Mouse (Mus musculus) regulatory T cell (primary cell): ENCODE measurements around the gene Iqgap2.

Experiments
- in situ Hi-C: fragments of 300-600 bp; cut with MboI, MseI; formaldehyde crosslinking; loops from one replicate; pipeline ENCODE4 v1.15.1; 2025; ENCODE audit warnings: high pct_unique_total_duplicates

Iqgap2 gene

GRCm38 (mm10) chr13:95623042-95623441 is 268.7 kb downstream of the Iqgap2 start:
- in situ Hi-C loops, result no loop called here

GRCm38 (mm10) chr13:95621563-95621962 is 270.2 kb downstream of the Iqgap2 start:
- in situ Hi-C loops, result no loop called here

- in situ Hi-C loops, result no loop called here
These were observed 272.9 kb downstream of the Iqgap2 start for GRCm38 (mm10) chr13:95618859-95619258.

GRCm38 (mm10) chr13:95618309-95618712 is 273.4 kb downstream of the Iqgap2 start, which contains the start of gene F2r:
Gene F2r (minus strand): TSS chr13:95618487.
- in situ Hi-C loops, result no loop called here

GRCm38 (mm10) chr13:95617671-95618171 is 274.0 kb downstream of the Iqgap2 start:
- in situ Hi-C loops, result no loop called here

- in situ Hi-C loops, result no loop called here
These were observed 274.5 kb downstream of the Iqgap2 start for GRCm38 (mm10) chr13:95617082-95617670.

- in situ Hi-C loops, result no loop called here
These were observed 275.2 kb downstream of the Iqgap2 start for GRCm38 (mm10) chr13:95616512-95616911.

GRCm38 (mm10) chr13:95614757-95615156 is 277.0 kb downstream of the Iqgap2 start:
- in situ Hi-C loops, result no loop called here

GRCm38 (mm10) chr13:95612243-95612642 is 279.5 kb downstream of the Iqgap2 start:
- in situ Hi-C loops, result no loop called here

- in situ Hi-C loops, result no loop called here
These were observed 280.0 kb downstream of the Iqgap2 start for GRCm38 (mm10) chr13:95611752-95612151.

- in situ Hi-C loops, result no loop called here
These were observed 280.7 kb downstream of the Iqgap2 start for GRCm38 (mm10) chr13:95610786-95611562.

GRCm38 (mm10) chr13:95609088-95609420 is 282.7 kb downstream of the Iqgap2 start:
- in situ Hi-C loops, result no loop called here

- in situ Hi-C loops, result no loop called here
These were observed 283.2 kb downstream of the Iqgap2 start for GRCm38 (mm10) chr13:95608416-95609087.

- in situ Hi-C loops, result no loop called here
These were observed 284.7 kb downstream of the Iqgap2 start for GRCm38 (mm10) chr13:95607019-95607418.

- in situ Hi-C loops, result no loop called here
These were observed 287.4 kb downstream of the Iqgap2 start for GRCm38 (mm10) chr13:95604288-95604687.

GRCm38 (mm10) chr13:95599833-95600359 is 291.8 kb downstream of the Iqgap2 start:
- in situ Hi-C loops, result no loop called here

- in situ Hi-C loops, result no loop called here
These were observed 293.3 kb downstream of the Iqgap2 start for GRCm38 (mm10) chr13:95598232-95598920.

- in situ Hi-C loops, result no loop called here
These were observed 294.1 kb downstream of the Iqgap2 start for GRCm38 (mm10) chr13:95597578-95597977.

GRCm38 (mm10) chr13:95596689-95597088 is 295.0 kb downstream of the Iqgap2 start:
- in situ Hi-C loops, result no loop called here

- in situ Hi-C loops, result no loop called here
These were observed 295.8 kb downstream of the Iqgap2 start for GRCm38 (mm10) chr13:95595921-95596320.

- in situ Hi-C loops, result no loop called here
These were observed 296.3 kb downstream of the Iqgap2 start for GRCm38 (mm10) chr13:95595411-95595810.

- in situ Hi-C loops, result no loop called here
These were observed 298.9 kb downstream of the Iqgap2 start for GRCm38 (mm10) chr13:95592860-95593259.
